Mouse (Mus musculus) midbrain, embryonic 15.5 days (tissue): ENCODE results near the gene Micu1. TPM values are rescaled to one million over a fixed set of nuclear protein-coding genes. Genes with fewer than 3 reads are reported as not detected.

Experiments used
- ATAC-seq: fragments of 200-750 bp; cut with Nextera tagmentation; replicated peaks from 2 replicates; pipeline ENCODE4 v1.8.0; 2017; ENCODE audit warnings: moderate TSS enrichment
- H3K27ac ChIP-seq: fragments of 300-500 bp; sonication (generic); 2 replicates; pipeline ENCODE4 v1.5.1; 2015; ENCODE audit warnings: mild to moderate bottlenecking, inconsistent platforms
- H3K27me3 ChIP-seq: fragments of 300-500 bp; sonication (generic); replicated peaks from 2 replicates; pipeline ENCODE4 v1.6.1; 2015; ENCODE audit warnings: inconsistent platforms
- H3K36me3 ChIP-seq: fragments of 300-500 bp; sonication (generic); replicated peaks from 2 replicates; pipeline ENCODE4 v1.6.1; 2015; ENCODE audit warnings: inconsistent platforms
- H3K4me1 ChIP-seq: fragments of 300-500 bp; sonication (generic); 2 replicates; pipeline ENCODE4 v1.6.1; 2015; ENCODE audit warnings: inconsistent platforms
- H3K4me2 ChIP-seq: fragments of 300-500 bp; sonication (generic); 2 replicates; pipeline ENCODE4 v1.6.1; 2015; ENCODE audit warnings: inconsistent platforms, mild to moderate bottlenecking, moderate library complexity
- H3K4me3 ChIP-seq: fragments of 300-500 bp; sonication (generic); 2 replicates; pipeline ENCODE4 v1.5.1; 2015; ENCODE audit warnings: mild to moderate bottlenecking, inconsistent platforms
- H3K9ac ChIP-seq: fragments of 300-500 bp; sonication (generic); 2 replicates; pipeline ENCODE4 v1.6.1; 2015; ENCODE audit warnings: mild to moderate bottlenecking, inconsistent platforms
- H3K9me3 ChIP-seq: fragments of 300-500 bp; sonication (generic); 2 replicates; pipeline ENCODE4 v1.6.1; 2016; ENCODE audit warnings: inconsistent platforms
- WGBS: fragments of 180-500 bp; shearing (Covaris S2); methylation state at CpG from one replicate; pipeline ENCODE4 v1.1.7; 2015; ENCODE audit warnings: mixed read lengths; 5-methylcytosine and 5-hydroxymethylcytosine counted together
- polyA plus RNA-seq: library from polyadenylated mRNA; unstranded; fragments of >200 nt; fragmentation: Nextera tagmentation; extraction: Ambion mirVana; gene quantifications from 2 replicates; pipeline ENCODE4 v1.2.1, GENCODE M21; 2015

The Micu1 gene
- polyA plus RNA-seq, 1 experiment from 2014 or later = 76.3 TPM

DNA sequence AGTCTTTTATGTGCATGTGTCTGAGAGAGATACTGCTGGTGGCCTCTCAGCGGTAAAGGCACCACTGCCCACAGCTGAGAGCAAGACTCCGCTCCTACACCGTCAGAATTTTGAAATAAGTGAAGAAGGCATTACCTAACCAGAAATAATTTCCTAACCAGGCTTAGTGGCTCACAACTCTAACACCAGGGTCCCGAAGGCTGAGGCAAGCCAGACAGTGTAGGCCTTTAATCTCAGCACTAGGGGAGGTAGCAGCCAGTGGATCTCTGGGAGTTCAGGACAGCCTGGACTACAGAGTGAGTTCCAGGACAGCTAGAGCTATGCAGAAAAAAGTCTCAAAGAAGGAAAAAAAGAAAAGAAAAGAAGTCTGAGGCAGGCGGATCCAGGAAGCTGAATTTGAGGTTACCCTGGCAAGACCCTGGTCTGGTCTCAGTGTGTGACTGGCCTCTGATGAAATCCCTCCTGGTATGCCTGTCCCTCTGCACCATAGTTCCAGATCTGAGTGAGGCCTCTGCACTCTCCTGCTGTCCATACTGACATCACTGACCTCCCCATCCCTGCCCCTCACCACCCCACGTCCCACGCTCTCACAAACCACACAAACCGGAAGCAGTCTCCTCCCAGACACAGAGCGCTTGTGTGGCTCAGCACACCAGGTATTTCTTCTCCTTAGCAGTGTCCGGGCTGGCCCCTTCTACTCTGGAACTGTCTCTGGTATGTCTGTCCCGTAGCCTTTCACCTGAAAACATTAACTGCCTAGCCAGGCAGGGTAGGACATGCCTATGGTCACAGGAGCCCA lies 146.0 kb downstream of the Micu1 start:
- 78% methylated on average over 11 of the region's 11 CpGs for WGBS
- no peak for ATAC-seq
- Histone ChIP-seq H3K4me1 (no peaks in the 10 kb centered on the region), H3K9me3 (no peaks in the 10 kb centered on the region), H3K36me3 (no peaks in the 10 kb centered on the region), H3K4me2 (no peak overlapping the region), H3K27me3 (no peaks in the 10 kb centered on the region), H3K9ac (no peak overlapping the region), H3K27ac (no peak overlapping the region), H3K4me3 (no peak overlapping the region)

DNA sequence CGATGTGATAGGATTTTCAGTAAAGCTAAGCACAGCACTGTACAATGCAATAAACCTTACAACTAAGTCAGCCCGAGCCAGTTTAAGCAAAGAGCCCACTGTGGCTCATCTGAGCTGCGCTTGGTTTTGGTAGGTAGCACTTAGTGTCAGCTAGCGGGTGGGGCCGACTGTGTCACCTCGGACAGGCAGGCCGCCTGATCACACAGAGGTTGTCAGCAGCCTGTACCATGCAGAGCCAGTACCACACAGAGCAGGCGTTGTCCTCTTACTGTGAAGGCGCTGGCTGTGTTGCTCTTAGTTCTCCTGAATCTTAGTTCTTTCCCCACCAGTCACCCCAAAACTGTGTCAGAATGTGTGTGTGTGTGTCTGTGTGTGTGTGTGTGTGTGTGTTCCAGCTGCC lies 146.7 kb downstream of the Micu1 start:
- Histone ChIP-seq H3K27me3 (no peaks in the 10 kb centered on the region), H3K27ac (no peak overlapping the region), H3K9me3 (no peaks in the 10 kb centered on the region), H3K4me3 (no peak overlapping the region), H3K9ac (no peak overlapping the region), H3K4me2 (no peak overlapping the region), H3K4me1 (no peaks in the 10 kb centered on the region), H3K36me3 (no peaks in the 10 kb centered on the region)
- WGBS = 65% methylated on average over 9 of the region's 9 CpGs
- ATAC-seq = no peak

DNA sequence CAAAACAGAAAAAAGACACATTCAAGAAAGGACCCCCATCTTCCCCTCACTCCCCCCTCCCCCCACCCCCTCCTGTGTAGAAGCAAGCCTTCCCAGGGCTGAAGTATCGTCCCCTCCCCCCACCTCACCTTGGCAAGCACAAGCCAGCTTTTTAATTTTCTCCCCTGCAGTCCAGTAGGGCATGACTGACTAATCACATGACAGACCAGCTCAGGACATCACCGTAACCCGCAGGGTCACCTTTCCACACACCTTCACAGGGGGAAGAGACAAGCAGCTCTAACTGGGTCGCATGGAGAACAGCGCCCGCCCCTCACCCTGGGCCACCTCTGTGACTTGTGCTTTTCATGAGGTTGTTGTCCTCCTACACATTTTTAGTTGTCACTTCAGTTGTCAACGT lies 147.1 kb downstream of the Micu1 start:
- Histone ChIP-seq H3K4me1 (no peaks in the 10 kb centered on the region), H3K9ac (no peak overlapping the region), H3K27ac (no peak overlapping the region), H3K27me3 (no peaks in the 10 kb centered on the region), H3K9me3 (no peaks in the 10 kb centered on the region), H3K36me3 (no peaks in the 10 kb centered on the region), H3K4me2 (no peak overlapping the region), H3K4me3 (no peak overlapping the region)
- ATAC-seq = no peak
- 76% methylated on average over 7 of the region's 7 CpGs for WGBS

DNA sequence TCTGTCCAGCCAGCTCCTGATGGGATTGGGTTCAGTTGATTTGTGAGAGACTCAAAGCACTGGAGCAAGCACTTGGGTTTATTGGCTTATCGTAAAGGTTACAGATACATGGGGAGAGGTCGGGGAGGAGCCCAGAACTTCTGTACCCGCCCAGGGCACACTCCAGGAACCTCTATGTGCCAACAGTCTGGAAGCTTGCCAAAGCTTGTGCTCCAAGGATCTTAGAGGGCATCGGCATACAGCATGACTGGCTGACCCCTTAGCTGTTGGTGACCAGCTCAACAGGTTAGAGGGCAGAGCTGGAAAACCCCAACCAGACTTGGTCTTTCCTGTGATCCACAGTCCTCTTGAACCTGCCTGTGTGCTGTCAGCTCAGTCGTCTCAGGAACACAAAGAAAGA lies 154.9 kb downstream of the Micu1 start:
- Histone ChIP-seq H3K36me3 (no peaks in the 10 kb centered on the region), H3K9ac (no peak overlapping the region), H3K4me1 (no peaks in the 10 kb centered on the region), H3K4me2 (no peak overlapping the region), H3K9me3 (no peaks in the 10 kb centered on the region), H3K27ac (no peak overlapping the region), H3K27me3 (no peaks in the 10 kb centered on the region), H3K4me3 (no peak overlapping the region)
- 93% methylated on average over 5 of the region's 5 CpGs for WGBS
- ATAC-seq = no peak

DNA sequence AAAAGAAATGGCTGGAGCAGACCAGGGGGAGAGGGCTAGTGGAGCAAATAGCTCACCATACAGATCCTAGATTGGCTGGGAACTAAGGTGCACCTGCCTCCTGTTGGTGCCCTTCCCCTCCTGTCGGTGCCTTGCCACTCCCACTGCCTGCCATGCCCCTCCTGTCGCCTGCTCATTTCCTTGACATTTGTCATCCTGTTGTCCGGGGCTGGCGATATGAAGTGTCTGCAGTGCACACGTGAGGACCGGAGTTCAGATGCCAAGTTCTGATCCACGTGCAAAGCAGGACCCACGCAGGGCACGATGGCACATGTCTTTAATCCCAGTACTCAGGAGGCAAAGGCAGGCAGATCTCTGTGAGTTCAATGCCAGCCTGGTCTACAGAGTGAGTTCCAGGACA lies 158.4 kb downstream of the Micu1 start:
- Histone ChIP-seq H3K9me3 (no peaks in the 10 kb centered on the region), H3K27ac (no peak overlapping the region), H3K27me3 (no peaks in the 10 kb centered on the region), H3K4me1 (peaks cover 17% of the 10 kb centered on the region; the same call in 1 of the 2 replicates), H3K4me2 (no peak overlapping the region), H3K36me3 (no peaks in the 10 kb centered on the region), H3K9ac (no peak overlapping the region), H3K4me3 (no peak overlapping the region)
- WGBS = 90% methylated on average over 9 of the region's 9 CpGs
- ATAC-seq = no peak

DNA sequence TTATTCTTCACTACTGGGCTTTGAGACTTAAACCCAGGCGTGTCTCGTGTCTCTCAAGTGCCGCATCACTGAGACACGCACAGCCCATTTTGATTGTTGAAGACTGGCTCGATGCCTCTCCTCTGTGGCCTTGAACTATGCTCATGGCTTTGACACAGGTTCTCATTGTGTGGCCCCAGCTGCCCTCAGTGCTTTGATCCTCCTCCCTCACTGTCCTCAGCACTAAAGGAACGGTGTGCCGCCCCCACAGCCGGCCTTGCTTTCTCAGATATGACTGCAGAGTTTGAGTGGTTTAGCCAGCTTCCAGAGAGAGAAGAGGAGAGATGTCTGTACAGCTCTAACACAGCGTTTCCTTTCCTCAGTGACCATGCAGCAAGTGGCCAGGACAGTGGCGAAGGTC lies 158.9 kb downstream of the Micu1 start:
- 84% methylated on average over 10 of the region's 10 CpGs for WGBS
- no peak overlapping the region for H3K4me3 ChIP-seq
- H3K4me2 ChIP-seq = no peak overlapping the region
- ATAC-seq = no peak
- no peak overlapping the region for H3K9ac ChIP-seq
- H3K27me3 ChIP-seq = no peaks in the 10 kb centered on the region
- H3K4me1 ChIP-seq = peaks cover 17% of the 10 kb centered on the region; the same call in 1 of the 2 replicates
- H3K9me3 ChIP-seq = no peaks in the 10 kb centered on the region
- no peaks in the 10 kb centered on the region for H3K36me3 ChIP-seq
- H3K27ac ChIP-seq = no peak overlapping the region

DNA sequence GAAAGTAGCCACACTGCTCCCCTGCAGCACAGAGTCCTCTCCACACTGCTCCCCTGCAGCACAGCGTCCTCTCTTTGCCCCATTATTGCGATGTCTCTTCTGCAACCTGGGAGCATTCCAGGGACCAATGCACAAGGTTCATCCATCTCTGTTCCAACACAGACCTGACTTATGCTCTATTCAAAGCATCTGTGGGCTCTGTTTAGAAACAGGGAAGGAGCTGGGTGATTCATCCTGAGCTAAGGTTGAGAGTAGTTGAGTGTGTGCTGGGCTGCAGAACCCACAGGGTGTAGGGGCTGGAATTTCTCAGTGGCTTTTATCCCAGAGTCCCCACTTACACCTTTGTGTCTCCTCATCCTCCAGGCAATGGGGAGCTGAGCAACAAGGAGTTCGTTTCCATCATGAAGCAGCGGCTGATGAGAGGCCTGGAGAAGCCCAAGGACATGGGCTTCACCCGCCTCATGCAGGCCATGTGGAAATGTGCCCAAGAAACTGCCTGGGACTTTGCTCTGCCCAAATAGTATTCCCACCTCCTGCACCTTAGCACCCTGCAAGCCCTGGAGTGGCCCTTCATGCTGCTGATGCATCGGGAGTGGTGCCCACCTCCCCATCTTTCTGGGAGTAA lies 160.7 kb downstream of the Micu1 start:
- no peak for ATAC-seq
- Histone ChIP-seq H3K27me3 (no peaks in the 10 kb centered on the region), H3K4me3 (no peak overlapping the region), H3K4me2 (no peak overlapping the region), H3K4me1 (peaks cover 17% of the 10 kb centered on the region; the same call in 1 of the 2 replicates), H3K36me3 (no peaks in the 10 kb centered on the region), H3K9ac (no peak overlapping the region), H3K27ac (no peak overlapping the region), H3K9me3 (no peaks in the 10 kb centered on the region)
- 91% methylated on average over 6 of the region's 6 CpGs for WGBS

DNA sequence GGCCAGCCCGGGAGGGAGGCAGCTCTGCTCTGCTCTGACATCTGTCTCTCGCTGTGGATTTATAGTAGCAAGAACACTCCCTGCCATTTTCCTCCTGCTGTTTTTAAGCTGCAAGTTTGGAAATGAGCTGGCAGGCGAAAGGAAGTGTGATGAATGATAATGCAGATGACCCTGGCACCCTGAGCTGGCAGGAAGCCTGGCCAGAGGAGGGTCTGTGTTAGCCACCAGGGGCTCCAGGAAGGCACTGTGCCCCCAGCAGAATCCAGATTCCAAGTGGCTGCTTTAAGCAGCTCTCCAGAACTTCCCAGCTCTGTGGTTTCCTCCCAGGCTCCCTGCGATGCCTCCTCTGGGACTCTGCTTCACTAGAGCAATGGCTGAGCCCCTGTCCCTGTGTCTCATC lies 161.3 kb downstream of the Micu1 start:
- Histone ChIP-seq H3K9ac (no peak overlapping the region), H3K9me3 (no peaks in the 10 kb centered on the region), H3K4me1 (peaks cover 17% of the 10 kb centered on the region; the same call in 1 of the 2 replicates), H3K27ac (no peak overlapping the region), H3K27me3 (no peaks in the 10 kb centered on the region), H3K4me2 (no peak overlapping the region), H3K4me3 (no peak overlapping the region), H3K36me3 (no peaks in the 10 kb centered on the region)
- WGBS = 50% methylated on average over 4 of the region's 4 CpGs
- ATAC-seq = no peak

DNA sequence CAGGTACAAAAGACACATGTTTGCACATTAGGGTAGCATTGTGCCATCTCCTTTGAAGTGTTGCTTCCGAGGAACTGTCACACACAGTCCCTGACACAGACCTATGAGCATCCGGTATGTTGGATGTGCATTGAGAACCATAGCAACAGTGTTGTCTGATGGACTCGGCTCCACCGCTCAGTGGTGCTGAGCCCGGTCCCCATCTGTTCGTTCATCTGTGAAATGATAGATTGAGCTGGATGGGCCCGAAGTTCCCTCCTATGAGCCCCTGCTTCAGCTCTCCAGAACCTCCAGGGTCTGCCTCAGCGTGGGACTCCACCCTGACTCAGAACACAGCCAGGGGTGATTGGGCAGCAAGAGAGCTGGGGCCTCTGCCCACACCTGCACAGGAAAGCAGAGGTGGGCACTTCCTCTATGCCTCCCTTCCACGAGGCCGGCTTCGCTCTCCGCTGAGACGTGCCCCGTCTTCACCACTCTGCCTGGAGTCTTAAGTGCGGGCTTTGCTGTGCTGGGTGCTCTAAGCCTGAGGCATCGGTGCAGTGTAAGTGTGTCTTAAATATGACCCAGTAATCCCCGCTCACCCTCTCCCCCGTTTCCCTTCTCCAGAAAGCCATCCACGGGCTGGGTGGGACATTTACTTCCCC lies 162.1 kb downstream of the Micu1 start:
- WGBS = 55% methylated on average over 19 of the region's 19 CpGs
- Histone ChIP-seq H3K4me1 (peaks cover 17% of the 10 kb centered on the region; the same call in 1 of the 2 replicates), H3K36me3 (no peaks in the 10 kb centered on the region), H3K27ac (no peak overlapping the region), H3K4me2 (no peak overlapping the region), H3K27me3 (no peaks in the 10 kb centered on the region), H3K9me3 (no peaks in the 10 kb centered on the region), H3K9ac (no peak overlapping the region), H3K4me3 (no peak overlapping the region)
- ATAC-seq = peak; percentile 34

DNA sequence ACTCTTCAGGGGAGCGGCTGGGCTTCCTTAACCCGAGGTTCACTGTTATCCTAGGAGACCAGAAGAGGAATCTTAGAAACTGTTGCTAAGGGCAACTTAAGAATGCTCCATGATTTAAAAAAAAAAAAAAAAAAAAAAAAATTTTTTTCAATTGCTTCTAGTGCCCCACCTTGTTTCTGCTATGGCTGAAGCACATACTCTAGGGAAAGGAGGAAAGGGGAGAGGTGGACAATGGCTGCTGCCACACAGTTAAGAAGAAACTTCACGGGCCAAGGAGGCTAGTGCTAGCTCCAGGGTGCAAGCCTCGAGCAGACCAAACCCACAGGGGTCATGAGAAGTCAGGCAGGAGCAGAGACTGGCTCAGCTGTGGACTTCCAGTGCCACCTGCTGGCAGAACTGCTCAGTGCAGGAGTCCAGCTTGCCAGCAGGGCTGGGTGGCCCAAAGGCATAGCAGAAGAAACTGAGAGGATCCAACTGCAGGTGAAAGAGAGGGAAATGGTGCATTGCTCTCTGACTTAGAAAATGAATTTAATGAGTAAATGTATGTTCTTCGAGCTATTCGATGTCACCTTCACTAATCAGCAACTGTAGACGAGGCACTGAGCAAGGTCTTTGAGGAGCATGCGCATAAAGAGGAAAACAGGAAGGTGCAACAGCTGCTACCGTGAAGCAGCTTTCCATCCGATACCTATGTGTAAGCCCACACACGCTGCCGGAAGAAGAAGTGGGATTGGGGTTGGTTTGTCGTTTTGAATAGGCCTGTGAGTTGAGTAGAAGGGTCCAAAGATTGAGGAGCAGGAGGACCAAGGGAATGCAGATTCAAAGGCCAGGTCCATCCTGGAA lies 162.8 kb downstream of the Micu1 start:
- Histone ChIP-seq H3K4me2 (no peak overlapping the region), H3K4me1 (peaks cover 17% of the 10 kb centered on the region; the same call in 1 of the 2 replicates), H3K4me3 (no peak overlapping the region), H3K36me3 (no peaks in the 10 kb centered on the region), H3K9me3 (no peaks in the 10 kb centered on the region), H3K27ac (no peak overlapping the region), H3K9ac (no peak overlapping the region), H3K27me3 (no peaks in the 10 kb centered on the region)
- WGBS = 36% methylated on average over 13 of the region's 13 CpGs
- ATAC-seq = peak; percentile 84

DNA sequence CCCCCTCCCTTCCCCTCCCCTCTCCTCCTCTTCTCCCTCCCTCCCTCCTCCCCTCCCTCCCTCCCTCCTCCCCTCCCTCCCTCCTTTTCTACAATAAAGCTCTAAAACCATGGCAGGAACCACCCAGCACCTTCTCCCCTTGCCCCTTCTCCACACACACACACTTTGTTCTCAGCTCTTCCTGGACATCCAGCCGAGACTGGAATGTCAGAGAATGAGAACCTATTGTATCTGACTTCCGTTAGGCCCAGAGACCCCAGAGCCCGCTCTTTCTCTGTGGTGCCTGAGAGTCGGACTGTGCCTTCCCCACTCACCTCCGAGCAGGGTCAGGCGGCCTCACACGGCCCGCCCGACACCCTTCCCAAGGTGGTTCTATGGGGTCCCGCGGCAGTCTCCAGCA lies 166.0 kb downstream of the Micu1 start:
- H3K27ac ChIP-seq = no peak overlapping the region
- peaks cover 14% of the 10 kb centered on the region; the same call in 1 of the 2 replicates for H3K4me1 ChIP-seq
- no peak overlapping the region for H3K4me2 ChIP-seq
- H3K9ac ChIP-seq = no peak overlapping the region
- WGBS = 52% methylated on average over 11 of the region's 11 CpGs
- H3K9me3 ChIP-seq = no peaks in the 10 kb centered on the region
- no peaks in the 10 kb centered on the region for H3K27me3 ChIP-seq
- no peaks in the 10 kb centered on the region for H3K36me3 ChIP-seq
- no peak for ATAC-seq
- H3K4me3 ChIP-seq = no peak overlapping the region

DNA sequence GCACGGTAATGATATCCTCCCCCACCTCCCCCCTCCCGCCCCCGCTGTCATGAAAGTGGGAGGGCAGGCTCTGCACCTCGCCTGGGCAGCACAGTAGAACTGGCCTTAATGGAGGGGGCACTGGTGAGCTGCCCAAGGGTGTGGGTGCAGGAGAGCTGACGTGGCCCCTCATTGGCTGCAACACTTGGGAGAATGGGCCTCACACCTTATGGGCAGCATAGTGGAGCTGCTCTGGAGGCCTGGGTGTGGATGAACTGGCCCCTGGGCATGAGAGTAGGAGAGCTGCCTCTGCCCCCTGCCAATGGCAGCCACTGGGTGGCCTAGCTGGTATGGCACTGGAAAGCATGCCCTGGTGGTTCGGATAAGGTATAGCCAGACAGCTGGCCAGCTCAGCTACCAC lies 167.8 kb downstream of the Micu1 start:
- H3K9ac ChIP-seq = no peak overlapping the region
- H3K27ac ChIP-seq = no peak overlapping the region
- no peaks in the 10 kb centered on the region for H3K9me3 ChIP-seq
- H3K27me3 ChIP-seq = no peaks in the 10 kb centered on the region
- peaks cover under 1% of the 10 kb centered on the region; the same call in 1 of the 2 replicates for H3K4me1 ChIP-seq
- H3K4me2 ChIP-seq = no peak overlapping the region
- 90% methylated on average over 6 of the region's 6 CpGs for WGBS
- H3K36me3 ChIP-seq = no peaks in the 10 kb centered on the region
- 0 out of 2 replicates have a peak, but pooled peaks have one; percentile 19 for ATAC-seq
- no peak overlapping the region for H3K4me3 ChIP-seq
